Mouse (Mus musculus): Measurements from ENCODE around the gene Dnajc19.

The Dnajc19 gene

DNA sequence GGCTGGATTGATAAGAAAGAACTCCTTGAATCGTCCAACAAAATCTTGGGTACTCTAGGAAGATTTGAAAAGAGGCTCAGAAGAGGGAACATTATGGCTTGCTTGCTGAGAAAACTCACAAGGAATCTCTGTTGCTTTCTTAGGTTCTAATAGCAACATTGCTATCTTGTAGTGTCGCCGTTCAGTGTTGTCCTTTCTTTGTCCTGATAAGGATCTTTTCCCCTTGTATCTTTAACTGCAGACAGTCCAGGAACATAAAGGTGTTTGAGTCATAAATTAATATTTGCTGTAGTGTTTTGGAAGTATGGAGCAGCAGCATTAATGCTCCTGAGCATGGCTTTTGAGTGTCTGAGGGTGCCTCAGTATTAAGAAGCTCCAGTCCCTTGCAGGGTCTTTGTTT lies 50.5 kb downstream of the Dnajc19 start:
- DNase-seq (ENCODE audit: low spot score), result no peak

GRCm38 (mm10) chr3:34028935-34029334 lies 52.2 kb downstream of the Dnajc19 start:
- DNase-seq (ENCODE audit: low spot score), result no peak

DNA sequence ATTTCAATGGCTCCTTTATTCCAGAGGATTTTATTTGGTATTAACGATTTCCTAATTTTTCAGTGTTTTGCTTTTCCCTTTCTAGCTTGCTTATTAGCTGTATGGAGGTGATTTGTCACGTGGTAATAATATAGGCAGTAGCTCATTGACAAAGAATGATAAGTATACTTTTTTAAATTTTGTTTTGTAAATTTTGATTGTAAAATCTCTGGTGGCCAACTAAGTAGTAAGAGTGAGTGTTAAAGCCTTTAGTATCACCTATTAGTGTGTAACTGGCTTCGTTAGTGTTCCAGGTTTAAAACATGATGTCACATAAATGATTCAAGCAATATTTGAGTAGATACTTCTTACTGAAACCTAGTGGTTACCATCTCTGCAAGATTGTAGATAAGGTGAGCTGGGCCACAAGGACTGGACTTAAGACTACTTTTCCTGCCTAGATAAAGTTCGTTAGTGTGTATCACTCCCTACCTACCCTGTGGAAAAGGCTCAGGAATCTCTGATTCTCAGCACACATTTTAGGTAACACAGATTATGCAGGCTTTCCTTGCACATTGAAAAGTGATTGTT lies 59.8 kb downstream of the Dnajc19 start:
- DNase-seq (ENCODE audit: low spot score), result no peak

DNA sequence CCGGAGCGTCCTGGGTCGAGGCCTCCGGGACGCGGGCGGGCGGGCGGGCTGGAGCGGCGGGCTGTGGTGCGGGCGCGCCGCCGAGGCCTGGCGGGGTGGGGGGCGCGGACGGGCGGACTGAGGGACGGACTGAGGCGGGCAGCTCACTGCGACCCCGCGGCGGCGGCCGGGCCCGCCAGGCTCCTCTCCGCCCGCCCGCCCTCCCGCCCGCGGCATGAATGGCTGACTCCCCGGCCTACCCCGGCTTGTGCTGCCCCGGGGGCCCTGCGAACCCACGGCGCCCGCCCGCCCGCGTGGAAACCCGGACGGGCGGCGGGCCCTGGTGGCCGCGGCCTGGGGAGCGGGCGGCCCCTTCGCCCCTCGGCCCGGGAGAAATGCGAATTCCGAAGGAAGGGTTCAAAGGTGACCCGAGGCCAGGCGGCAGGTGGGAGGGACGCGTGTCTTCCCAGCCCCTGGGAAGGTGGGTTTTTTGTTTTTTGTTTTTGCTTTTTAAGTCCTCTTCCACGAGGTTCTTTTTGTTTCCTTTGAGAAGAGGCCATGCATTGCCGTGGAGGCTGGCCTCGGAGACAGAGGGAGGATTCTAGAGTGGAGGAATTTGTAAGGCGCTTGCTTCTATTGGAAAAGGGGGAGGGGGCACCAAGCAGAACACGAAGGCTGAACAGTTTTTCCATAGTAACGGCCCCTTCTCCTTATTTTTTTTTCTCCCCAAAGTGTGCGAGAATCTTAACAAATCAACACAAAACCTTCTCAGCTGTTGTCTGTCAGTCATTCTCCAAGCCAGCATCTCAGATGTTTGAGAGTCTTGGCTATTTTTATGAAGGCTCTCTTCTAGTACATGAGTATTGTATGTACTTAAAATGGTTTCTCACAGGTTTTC lies 60.5 kb downstream of the Dnajc19 start:
- peak; percentile 57 for DNase-seq (ENCODE audit: low spot score)

GRCm38 (mm10) chr3:34019540-34020381 lies 61.4 kb downstream of the Dnajc19 start, which contains the start of gene Fxr1:
Fxr1 (plus strand) TSS chr3:34019943.
- peak; percentile 90 for DNase-seq (ENCODE audit: low spot score)

DNA sequence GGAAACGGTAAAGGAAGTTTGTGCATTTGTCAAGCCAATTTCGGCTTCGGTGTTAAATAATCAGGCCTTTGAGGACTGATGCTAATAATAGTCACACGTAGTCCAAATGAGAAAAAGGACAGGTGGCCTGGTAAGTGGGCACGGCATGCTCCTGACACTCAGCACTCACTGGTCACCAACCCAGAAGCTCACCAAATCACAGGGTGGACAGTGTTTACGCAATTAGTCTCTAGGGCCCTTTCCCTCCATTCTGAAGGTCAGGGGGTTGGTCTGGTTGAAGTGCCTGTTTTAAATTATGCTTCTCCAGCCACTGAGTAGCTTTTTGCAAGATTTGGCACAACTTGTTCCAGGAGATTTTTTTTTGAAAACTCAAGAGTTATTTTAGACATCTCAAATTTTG lies 72.9 kb downstream of the Dnajc19 start:
- DNase-seq (ENCODE audit: low spot score), result peak; percentile 24

DNA sequence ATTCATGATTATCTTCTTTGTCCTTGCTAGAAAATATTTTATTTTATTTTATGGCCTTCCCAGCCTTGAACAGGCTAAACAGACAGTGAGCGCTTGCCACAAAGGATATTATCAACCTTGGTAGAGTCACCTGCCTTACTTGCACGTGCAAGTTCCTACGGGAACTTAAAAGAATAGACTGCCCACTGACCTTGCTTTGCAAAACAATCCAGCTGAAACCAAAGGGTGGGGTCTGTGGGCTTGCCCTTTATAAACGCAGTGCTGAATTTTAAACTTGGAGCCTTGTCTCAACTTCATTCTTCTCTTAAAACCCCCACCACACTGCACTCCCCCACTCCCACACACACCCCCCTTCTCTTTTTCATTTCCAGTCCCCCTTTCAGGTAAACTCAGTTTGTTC lies 73.5 kb downstream of the Dnajc19 start:
- no peak for DNase-seq (ENCODE audit: low spot score)

DNA sequence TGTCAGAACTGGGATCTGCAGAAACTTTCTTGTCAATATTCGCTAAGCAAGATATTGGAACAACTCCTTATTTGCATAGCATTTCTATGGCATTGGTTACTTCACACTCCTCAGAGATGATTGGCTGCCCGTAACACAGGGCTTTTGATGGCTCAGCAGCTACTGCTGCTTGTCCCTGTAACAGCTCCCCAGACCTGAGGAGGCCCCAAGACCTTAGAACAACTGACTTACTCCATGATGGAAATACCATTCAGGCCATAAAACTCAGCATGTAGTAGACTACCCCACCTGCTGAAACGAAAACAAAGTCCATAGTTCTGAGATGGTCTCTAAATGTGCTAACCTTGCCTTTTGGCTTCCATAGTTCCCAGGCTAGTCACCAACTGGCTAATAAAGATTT lies 74.3 kb downstream of the Dnajc19 start:
- no peak for DNase-seq (ENCODE audit: low spot score)

GRCm38 (mm10) chr3:34006301-34006700 lies 74.8 kb downstream of the Dnajc19 start:
- DNase-seq (ENCODE audit: low spot score), result no peak

All from embryo, embryonic 10.5 days (tissue).